Mouse (Mus musculus) telencephalon, adult 2 months (tissue): Measurements from ENCODE around the gene Abca14.

Experiments
- DNase-seq: peaks from one replicate; pipeline ENCODE4 v3.0.0-alpha.2; 2011; ENCODE audit warnings: low read depth, low spot score

Gene Abca14

DNA sequence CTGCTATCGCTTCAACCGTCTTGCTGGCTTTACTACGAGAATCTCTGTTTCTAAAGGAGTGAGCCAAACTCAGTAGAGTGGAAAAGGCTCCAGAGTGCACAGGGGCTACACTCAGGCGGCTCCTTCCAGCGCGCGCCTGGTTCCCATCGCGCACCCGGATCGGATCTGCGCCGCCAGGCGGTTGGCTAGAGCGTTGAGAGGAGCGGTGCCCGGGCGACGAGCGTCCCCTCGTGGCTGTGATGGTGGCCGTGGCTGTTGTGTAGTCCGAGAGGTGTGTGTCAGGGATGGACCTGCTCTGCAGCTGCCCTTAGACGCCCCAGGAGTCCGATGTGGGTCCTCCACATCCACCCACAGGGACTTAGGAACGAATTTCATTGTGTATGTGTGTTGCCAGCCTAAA is at the start of gene Abca14:
TSS of gene Abca14 (plus strand) at position 173 of the 400 bp plus-strand sequence.
- no peak for DNase-seq

DNA sequence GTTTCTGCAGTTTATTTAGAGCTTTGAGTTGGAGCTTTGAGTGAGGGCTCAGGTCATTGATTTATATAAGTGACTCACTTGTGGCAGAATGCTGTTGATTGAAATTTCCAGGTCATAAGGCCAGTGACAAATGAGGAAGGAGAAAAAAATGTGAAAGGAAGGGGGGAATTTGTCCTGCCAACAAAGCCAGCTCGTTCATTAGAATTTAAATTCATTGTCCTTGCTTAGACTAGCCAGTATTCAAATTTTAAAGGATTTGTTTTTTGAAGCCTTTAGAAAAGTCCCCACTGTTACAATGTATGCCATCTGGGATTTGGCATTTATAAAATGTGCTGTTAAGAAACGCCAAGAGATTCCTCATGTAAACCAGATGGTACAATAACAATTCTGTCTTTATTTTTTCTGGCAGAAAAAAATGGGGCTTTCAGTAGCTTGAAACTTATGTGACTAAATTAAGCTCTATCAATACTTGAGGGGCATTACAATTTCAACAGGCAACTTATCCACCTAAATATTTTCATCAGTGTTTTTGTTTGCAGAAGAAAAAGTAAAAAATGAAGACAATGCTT is 46.8 kb upstream of the Abca14 start:
- DNase-seq: peak; percentile 83

DNA sequence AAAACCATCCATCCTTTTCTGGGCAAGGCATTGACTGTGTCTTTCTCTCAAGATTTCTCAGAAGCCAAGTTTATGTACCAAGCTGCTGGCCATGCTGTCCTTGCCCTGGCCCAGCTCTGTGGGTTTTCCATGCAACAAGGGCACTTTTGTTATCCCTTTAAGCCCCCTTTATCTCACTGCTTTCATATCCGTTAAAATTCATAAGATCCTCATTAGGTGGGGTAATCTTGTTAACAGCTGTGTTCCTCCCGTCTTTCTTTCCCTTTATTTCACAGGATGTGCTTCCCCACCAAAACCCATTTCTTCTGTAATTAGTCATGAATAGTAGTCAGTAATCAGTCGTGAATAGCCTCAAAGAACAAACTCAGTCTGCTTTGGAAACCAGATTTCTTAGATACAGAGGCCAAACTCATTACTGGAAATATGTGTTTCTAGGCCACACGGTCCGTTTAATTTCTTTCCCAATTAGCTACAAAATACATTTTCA is 46.1 kb upstream of the Abca14 start:
- no peak for DNase-seq

- DNase-seq: no peak
These were observed 45.6 kb upstream of the Abca14 start for GRCm38 (mm10) chr7:120158121-120158613.

- DNase-seq: no peak
These were observed 40.0 kb upstream of the Abca14 start for GRCm38 (mm10) chr7:120163581-120164251.

DNA sequence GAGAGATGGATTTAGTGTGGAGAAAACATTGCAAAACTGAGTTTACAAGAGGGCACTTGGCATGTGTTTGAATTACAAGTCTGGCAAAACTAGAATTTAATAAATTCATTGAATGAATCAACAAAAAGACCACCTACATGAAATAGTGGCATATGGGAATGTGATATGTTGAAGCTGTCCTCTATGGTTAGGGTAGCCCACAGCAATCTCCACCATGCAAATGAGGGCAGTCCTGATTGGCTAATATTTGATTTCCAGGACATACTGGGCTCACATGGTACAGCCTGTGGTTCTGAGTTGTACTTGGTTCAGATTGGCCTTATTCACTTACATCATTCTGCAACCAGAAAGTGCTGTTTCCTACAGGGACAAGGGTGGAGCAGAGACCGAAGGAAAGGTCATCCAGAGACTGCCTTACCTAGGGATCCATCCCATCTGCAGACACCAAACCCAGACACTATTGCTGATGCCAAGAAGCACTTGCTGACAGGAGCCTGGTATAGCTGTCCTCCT is 31.5 kb upstream of the Abca14 start:
- no peak for DNase-seq

DNA sequence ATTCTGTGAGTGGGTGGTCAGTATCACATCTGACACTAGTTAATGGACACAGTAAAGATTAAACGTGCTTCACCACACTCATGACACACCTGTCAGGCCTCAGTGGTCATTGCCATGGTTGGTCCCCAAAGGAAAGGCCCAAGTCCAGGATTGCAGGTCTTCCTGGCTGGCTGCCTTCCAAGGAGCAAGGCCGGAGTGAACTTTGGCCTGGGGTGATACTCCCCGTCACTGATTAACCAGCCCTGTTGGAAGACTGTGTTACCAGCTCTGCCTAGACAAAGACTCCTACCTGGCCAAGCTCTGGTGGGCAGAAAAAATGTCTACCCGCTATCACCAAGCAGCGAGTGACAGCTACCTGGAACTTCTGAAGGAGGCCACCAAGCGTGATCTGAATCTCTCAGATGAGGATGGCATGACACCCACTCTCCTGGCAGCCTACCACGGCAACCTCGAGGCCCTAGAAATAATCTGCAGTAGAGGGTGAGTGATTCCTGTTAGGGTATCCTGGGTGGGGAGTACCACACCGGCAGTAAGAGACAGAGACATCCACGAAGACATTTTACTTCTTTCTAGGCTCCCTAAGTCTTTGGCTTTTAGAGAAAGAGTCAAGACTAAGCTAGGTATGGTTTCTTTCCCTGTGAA is 30.0 kb upstream of the Abca14 start, which contains the start of gene Anks4b:
TSS of gene Anks4b (plus strand) at position 256 of the 642 bp plus-strand sequence.
- no peak for DNase-seq

- peak; percentile 48 for DNase-seq
These were observed 28.8 kb upstream of the Abca14 start for GRCm38 (mm10) chr7:120174723-120175504.

- DNase-seq: no peak
These were observed 26.1 kb upstream of the Abca14 start for GRCm38 (mm10) chr7:120177611-120178010.

DNA sequence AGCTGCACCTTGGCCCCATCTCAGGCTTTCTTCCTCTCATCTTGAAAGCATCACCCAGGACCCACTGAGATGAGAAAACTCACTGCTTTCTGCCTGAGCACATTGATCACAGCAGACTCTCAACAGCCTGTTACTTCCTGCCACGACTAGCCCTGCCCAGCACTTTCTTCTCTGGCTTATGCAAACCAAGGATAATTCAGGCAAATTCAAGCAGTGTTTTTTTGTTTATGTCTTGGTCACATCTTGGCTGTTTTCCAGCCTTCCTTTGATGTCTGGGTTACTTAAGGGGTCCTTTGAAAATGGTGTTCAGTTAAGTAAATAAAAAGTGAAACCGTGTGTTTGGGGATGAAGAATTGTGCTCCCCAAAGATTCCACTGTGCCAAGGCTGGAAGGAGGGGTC is 24.8 kb upstream of the Abca14 start:
- DNase-seq: no peak

DNA sequence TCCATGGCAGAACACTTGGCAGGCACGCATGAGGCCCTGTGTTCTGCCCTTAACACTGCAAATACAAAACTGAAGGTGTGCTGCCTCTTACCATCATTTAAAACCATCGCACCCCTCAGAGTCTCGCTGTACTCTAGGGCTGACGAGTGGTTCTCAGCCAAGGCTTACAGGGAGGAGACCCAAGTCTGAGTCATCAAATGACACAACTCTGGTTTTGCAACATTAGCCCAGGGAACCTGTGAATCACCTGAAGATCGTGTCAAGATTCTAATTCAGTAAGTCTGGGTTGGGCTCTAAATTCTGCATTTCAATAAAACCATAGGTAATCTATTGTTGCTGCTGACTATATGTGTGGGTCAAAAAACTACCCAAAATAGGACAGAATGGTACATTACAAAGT is 23.2 kb upstream of the Abca14 start:
- no peak for DNase-seq

DNA sequence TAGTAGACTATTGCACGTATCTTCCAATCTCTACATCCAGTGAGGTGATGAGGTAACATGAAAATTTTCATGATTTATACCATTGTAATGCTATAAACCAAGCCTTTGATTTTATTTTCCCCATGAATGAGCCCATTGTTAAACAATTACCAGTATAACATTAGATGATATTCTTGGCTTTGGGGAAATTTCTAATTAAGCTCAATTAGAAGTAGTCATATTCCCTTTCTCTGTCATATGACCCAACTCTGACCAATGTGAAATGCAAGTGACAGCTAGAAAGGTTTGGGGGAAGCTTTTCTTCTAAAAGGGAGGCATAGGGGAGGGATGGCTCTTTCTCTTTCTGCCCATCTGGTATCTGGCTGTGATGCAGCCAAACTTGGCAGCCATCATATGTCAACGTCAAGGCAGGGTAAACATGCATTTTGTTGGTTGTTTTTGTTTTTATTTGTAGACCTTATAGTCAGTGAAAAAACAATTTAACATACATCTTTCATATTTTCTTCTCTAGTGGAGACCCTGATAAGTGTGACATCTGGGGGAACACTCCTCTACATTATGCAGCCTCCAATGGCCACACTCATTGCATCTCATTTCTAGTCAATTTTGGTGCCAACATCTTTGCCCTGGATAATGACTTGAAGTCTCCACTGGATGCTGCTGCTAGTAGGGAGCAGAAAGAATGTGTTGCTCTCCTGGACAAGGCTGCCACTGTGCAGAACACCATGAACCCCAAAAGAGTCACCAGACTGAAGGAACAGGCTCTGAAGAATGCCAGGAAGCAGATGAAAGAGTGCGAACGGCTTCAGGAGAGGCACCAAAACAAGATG is 22.1 kb upstream of the Abca14 start:
- DNase-seq: no peak

DNA sequence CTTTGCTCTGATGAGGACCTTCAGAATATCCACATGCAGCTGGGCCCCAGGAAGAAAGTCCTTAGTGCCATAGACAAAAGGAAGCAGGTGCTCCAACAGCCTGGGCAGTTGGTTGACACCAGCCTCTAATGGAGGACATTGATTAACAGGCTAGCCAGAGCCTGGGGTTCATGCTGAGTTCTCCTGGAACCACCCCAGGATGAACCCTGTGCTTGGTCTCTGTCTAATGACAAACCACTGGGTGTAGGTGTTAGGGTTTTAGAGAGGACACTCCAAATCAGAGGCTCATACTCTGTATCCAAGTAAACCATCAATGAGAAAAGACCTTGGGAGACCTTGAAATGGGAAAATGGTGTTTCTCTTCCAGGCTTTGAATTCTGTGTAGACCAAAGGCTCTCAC is 20.9 kb upstream of the Abca14 start:
- DNase-seq: no peak

- DNase-seq: no peak
These were observed 14.8 kb upstream of the Abca14 start for GRCm38 (mm10) chr7:120188946-120189345.

DNA sequence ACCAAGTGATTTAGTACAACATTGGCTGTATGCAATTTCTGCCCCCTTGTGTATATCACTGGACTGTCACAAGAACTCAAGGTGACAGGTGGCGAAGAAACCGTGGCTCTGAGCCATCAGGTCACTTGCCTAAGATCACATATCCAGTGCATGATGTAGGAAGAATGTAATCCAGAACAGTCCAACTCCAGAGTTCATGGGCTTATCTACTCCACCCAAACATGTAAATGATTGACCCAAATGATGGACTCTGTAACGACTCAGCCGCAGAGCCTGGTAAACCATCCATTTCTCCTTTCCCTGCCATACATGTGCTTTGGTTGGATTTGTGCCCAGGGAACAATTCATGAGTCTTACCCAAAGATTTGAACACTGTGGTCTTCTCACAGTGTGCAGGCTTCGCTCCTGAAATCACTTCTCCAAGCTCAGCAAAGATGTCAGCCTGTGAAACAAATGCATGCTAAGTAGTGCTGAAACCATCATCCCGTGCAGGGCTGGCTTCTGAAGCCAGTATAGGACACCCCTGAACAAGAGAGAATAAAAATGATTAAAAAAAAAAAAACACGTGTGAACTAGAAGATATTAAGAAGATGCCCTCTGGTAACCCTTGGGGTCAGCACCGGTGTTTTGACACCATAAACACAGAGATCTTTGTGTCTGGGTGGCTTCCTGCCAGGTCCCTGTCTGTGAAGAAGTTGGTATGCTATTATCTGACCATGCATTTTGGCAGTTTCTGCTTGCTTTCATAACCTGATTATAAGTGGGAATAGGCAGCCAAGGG is 14.2 kb upstream of the Abca14 start:
- no peak for DNase-seq

- peak; percentile 53 for DNase-seq
These were observed 13.6 kb upstream of the Abca14 start for GRCm38 (mm10) chr7:120190150-120190665.

GRCm38 (mm10) chr7:120192207-120192606 is 11.6 kb upstream of the Abca14 start:
- DNase-seq: peak; percentile 45

- DNase-seq: no peak
These were observed 10.9 kb upstream of the Abca14 start for GRCm38 (mm10) chr7:120192816-120193215.

DNA sequence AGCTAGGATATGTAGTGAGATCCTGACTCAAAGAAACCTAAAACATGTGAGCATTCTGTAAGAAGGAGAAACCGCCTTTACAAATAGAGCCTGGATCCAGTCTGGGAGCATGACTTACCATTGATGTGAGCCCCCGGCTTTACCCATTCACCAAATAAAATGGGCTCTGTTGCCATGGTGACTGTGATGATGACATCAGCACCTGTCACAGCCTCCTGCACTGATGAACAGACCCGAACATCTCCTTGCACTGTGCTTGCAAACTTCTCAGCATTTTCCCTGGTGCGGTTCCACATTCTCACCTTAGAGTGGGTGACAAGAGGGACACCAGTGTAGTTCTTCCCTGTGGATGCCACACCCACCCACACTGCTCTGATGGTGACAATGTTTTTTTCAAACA is 8.6 kb upstream of the Abca14 start:
- DNase-seq: no peak
